Mouse (Mus musculus) kidney, adult 2 months (tissue): ENCODE data around the gene Kxd1. TPM values are rescaled to one million over a fixed set of nuclear protein-coding genes. Genes with fewer than 3 reads are reported as not detected.

Source experiments
- DNase-seq: peaks from one replicate; pipeline ENCODE4 v3.0.0; 2021
- H3K27ac ChIP-seq: fragments of 200-500 bp; 2 replicates; pipeline ENCODE4 v1.5.1; 2012; ENCODE audit warnings: low read depth, low read length, control low read depth, inconsistent platforms; ENCODE audit not compliant: insufficient read depth
- H3K27me3 ChIP-seq: fragments of 200-500 bp; replicated peaks from 2 replicates; pipeline ENCODE4 v1.6.1; 2012; ENCODE audit warnings: mild to moderate bottlenecking, moderate library complexity, low read length, inconsistent platforms; ENCODE audit not compliant: control insufficient read depth, insufficient read depth
- H3K36me3 ChIP-seq: fragments of 200-500 bp; 2 replicates; pipeline ENCODE4 v1.6.1; 2012; ENCODE audit warnings: mild to moderate bottlenecking, moderate library complexity, low read length, inconsistent platforms; ENCODE audit not compliant: control insufficient read depth, insufficient read depth
- H3K4me1 ChIP-seq: fragments of 200-500 bp; 2 replicates; pipeline ENCODE4 v1.6.1; 2011; ENCODE audit warnings: low read length; ENCODE audit not compliant: control insufficient read depth, insufficient read depth
- H3K4me3 ChIP-seq: fragments of 200-500 bp; 2 replicates; pipeline ENCODE4 v1.5.1; 2011; ENCODE audit warnings: mild to moderate bottlenecking, low read depth, low read length, control low read depth; ENCODE audit not compliant: insufficient read depth
- CTCF ChIP-seq: fragments of 200-500 bp; conservative IDR thresholded peaks from 2 replicates; pipeline ENCODE4 v1.5.1; 2011; ENCODE audit warnings: low read depth, mild to moderate bottlenecking, control low read depth, low read length, moderate library complexity, mixed read lengths; ENCODE audit not compliant: insufficient read depth, insufficient read length
- POLR2A ChIP-seq: fragments of 200-500 bp; IDR thresholded peaks from one replicate; pipeline ENCODE4 v1.6.1; 2011; ENCODE audit warnings: low read depth, low read length, control low read depth
- WGBS: fragments of 180-500 bp; shearing (Covaris S2); methylation state at CpG from one replicate; pipeline ENCODE4 v1.1.7; 2018; 5-methylcytosine and 5-hydroxymethylcytosine counted together
- polyA plus RNA-seq: library from polyadenylated mRNA; depleted of rRNA; stranded (reverse); fragments of >200 nt; gene quantifications from 2 replicates; pipeline ENCODE4 v1.2.3, GENCODE M21; 2012

The Kxd1 gene
- polyA plus RNA-seq, 1 experiment, result 151 TPM

GRCm38 (mm10) chr8:70465701-70466100 is 62.1 kb downstream of the Kxd1 start:
- TF ChIP-seq CTCF, result no peak
- TF ChIP-seq POLR2A, result no peak
- Histone ChIP-seq H3K27me3 (no peaks in the 10 kb centered on the region), H3K4me3 (no peak overlapping the region), H3K36me3 (no peaks in the 10 kb centered on the region), H3K4me1 (no peaks in the 10 kb centered on the region; the same call in none of the 2 replicates), H3K27ac (no peak overlapping the region)
- no peak for DNase-seq
- WGBS, result 98% methylated on average over 4 of the region's 4 CpGs

- H3K27ac ChIP-seq, result no peak overlapping the region
- 90% methylated on average over 6 of the region's 6 CpGs for WGBS
- DNase-seq, result no peak
These were observed 63.6 kb downstream of the Kxd1 start for GRCm38 (mm10) chr8:70464162-70464561.

GRCm38 (mm10) chr8:70463306-70463705 is 64.5 kb downstream of the Kxd1 start:
- DNase-seq, result no peak

More at GRCm38 (mm10) chr8:70464162-70464561, 63.6 kb downstream of the Kxd1 start:
- Histone ChIP-seq H3K27me3 (no peaks in the 10 kb centered on the region), H3K36me3 (no peaks in the 10 kb centered on the region), H3K4me3 (no peak overlapping the region), H3K4me1 (no peaks in the 10 kb centered on the region; the same call in 1 of the 2 replicates)
- TF ChIP-seq CTCF (no peak), POLR2A (no peak)

GRCm38 (mm10) chr8:70462516-70462813 is 65.3 kb downstream of the Kxd1 start:
- Histone ChIP-seq H3K4me3 (no peak overlapping the region), H3K36me3 (no peaks in the 10 kb centered on the region), H3K27ac (no peak overlapping the region), H3K27me3 (no peaks in the 10 kb centered on the region), H3K4me1 (no peaks in the 10 kb centered on the region; the same call in 1 of the 2 replicates)
- WGBS, result 81% methylated on average over 8 of the region's 8 CpGs
- no peak for DNase-seq
- TF ChIP-seq CTCF (no peak), POLR2A (no peak)

More at GRCm38 (mm10) chr8:70463306-70463705, 64.5 kb downstream of the Kxd1 start:
- no peaks in the 10 kb centered on the region for H3K27me3 ChIP-seq
- H3K36me3 ChIP-seq, result no peaks in the 10 kb centered on the region
- no peak overlapping the region for H3K27ac ChIP-seq
- TF ChIP-seq POLR2A, result no peak
- TF ChIP-seq CTCF, result no peak
- no peaks in the 10 kb centered on the region; the same call in 1 of the 2 replicates for H3K4me1 ChIP-seq
- 89% methylated on average over 4 of the region's 4 CpGs for WGBS
- no peak overlapping the region for H3K4me3 ChIP-seq

- 88% methylated on average over 16 of the region's 16 CpGs for WGBS
- TF ChIP-seq CTCF (no peak), POLR2A (no peak)
- H3K36me3 ChIP-seq, result no peaks in the 10 kb centered on the region
- H3K4me3 ChIP-seq, result no peak overlapping the region
- H3K27me3 ChIP-seq, result no peaks in the 10 kb centered on the region
- H3K27ac ChIP-seq, result no peak overlapping the region
- DNase-seq, result no peak
- no peaks in the 10 kb centered on the region for H3K4me1 ChIP-seq
These were observed 65.8 kb downstream of the Kxd1 start for GRCm38 (mm10) chr8:70461765-70462515.

- no peaks in the 10 kb centered on the region for H3K4me1 ChIP-seq
- 79% methylated on average over 9 of the region's 9 CpGs for WGBS
- H3K27me3 ChIP-seq, result no peaks in the 10 kb centered on the region
- H3K36me3 ChIP-seq, result no peaks in the 10 kb centered on the region
- TF ChIP-seq POLR2A (no peak), CTCF (no peak)
- H3K27ac ChIP-seq, result no peak overlapping the region
- no peak for DNase-seq
- no peak overlapping the region for H3K4me3 ChIP-seq
These were observed 67.2 kb downstream of the Kxd1 start for GRCm38 (mm10) chr8:70460606-70461005.

- H3K36me3 ChIP-seq, result no peaks in the 10 kb centered on the region
- H3K27me3 ChIP-seq, result no peaks in the 10 kb centered on the region
- TF ChIP-seq CTCF, result no peak
- no peak for TF ChIP-seq POLR2A
- no peak for DNase-seq
- no peak overlapping the region for H3K27ac ChIP-seq
- WGBS, result 93% methylated on average over 5 of the region's 5 CpGs
- H3K4me1 ChIP-seq, result no peaks in the 10 kb centered on the region
- H3K4me3 ChIP-seq, result no peak overlapping the region
These were observed 67.6 kb downstream of the Kxd1 start for GRCm38 (mm10) chr8:70460199-70460598.
